Mouse (Mus musculus): Measurements from ENCODE around the gene Armc12. TPM values are rescaled to one million over a fixed set of nuclear protein-coding genes. Genes with fewer than 3 reads are reported as not detected.

Armc12 gene
- total and polyA plus RNA-seq, 3 experiments = 0.15 TPM; not detected in 2

DNA sequence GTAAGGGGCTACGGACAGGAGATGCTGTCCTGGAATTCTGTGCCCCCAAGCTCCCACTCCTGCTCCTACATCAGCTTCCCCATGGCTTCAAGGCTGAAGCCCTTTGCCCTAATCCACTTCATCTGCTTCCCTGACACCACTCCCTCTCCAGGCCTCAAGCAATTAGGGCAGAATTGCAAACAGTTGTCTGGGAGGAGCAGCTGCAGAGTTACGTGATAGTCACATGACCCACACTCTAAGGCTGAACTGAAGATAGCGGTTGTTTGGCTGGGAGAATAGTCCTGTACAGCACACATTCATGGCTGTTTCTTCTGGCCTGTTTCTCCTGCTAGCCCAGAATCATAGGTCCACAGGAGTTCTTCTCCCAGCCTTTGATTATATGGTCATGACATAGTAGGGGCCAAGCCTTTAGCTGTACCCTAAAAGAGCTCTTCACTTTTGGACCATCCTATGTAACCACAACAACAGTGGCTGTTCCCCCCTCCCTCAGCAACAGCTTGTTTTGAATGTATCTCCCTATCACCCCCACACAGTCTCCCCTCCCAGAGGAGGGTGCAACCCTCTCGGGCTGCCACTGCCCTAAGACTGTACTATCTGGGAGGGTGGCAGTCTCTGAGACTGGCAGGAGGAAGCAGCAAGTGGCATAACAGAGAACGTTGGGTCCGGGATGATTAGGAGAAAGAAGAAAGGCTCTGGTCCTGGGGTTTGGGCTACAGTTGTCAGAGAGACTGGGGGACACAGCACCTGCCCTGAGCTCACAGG is 26.2 kb downstream of the Armc12 start (continued):
- TF ChIP-seq SMC3 (IDR thresholded peaks at IDR 0.05; ENCODE audit: low read depth, low read length) (no peak), GATA1 (IDR thresholded peaks at IDR 0.05; ENCODE audit: low read depth, low read length) (no peak), MXI1 (IDR thresholded peaks at IDR 0.05; ENCODE audit: low read depth, low read length) (0 out of 2 replicates have a peak, but pooled peaks have one; percentile 37)

DNA sequence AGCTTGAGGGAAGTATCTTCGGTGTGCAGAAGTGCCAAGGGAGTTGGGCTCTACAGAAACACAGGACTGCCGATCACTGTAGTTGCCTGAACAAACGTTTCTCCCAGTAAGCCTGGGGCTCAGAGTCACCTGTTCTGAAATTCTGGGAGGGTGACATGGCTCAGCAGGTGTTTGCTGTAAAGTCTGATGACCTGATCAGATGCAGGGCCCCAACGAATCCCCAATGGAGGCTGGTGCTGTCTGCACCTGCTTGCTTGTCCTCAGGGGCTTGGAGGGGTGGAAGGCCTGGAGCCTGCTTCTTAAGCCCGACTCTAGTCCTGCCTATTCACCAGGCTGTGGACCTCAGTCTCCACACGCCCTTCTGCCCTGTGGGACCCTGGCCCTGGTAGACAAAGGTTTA is 27.2 kb downstream of the Armc12 start:
- Histone ChIP-seq H3K27me3 (ENCODE audit: control insufficient read depth in 1 of 2, insufficient read depth in 2 of 2, low read length in 2 of 2) (no peaks in the 10 kb centered on the region; a peak in 3 of 4 replicates), H3K27ac (ENCODE audit: control insufficient read depth, low read depth, low read length) (no peak overlapping the region), H3K4me3 (ENCODE audit: control insufficient read depth in 1 of 2, insufficient read depth in 1 of 2, low read depth in 2 of 2, low read length in 2 of 2) (no peak overlapping the region), H3K36me3 (ENCODE audit: control insufficient read depth in 1 of 2, insufficient read depth in 2 of 2, low read length in 2 of 2) (no peaks in the 10 kb centered on the region; a peak in 1 of 4 replicates), H3K9ac (ENCODE audit: control insufficient read depth, low read depth, low read length, poor library complexity, severe bottlenecking) (no peak overlapping the region), H3K9me3 (replicated peaks; ENCODE audit: insufficient read depth, low read length) (no peaks in the 10 kb centered on the region), H3K79me2 (ENCODE audit: control insufficient read depth, insufficient read depth, low read length, poor library complexity) (no peaks in the 10 kb centered on the region), H3K4me1 (ENCODE audit: control insufficient read depth in 1 of 2, insufficient read depth in 2 of 2, low read length in 2 of 2) (peaks cover 0 to 4% of the 10 kb centered on the region in 2 experiments; a peak in 2 of 4 replicates)
- TF ChIP-seq UBTF (IDR thresholded peaks at IDR 0.05; ENCODE audit: borderline replicate concordance, insufficient read depth, low read depth, low read length) (no peak), KAT2A (conservative IDR thresholded peaks at IDR 0.05; ENCODE audit: low read depth, low read length) (no peak), MEF2A (IDR thresholded peaks at IDR 0.05; ENCODE audit: extremely low read depth, insufficient replicate concordance, low read depth, low read length, poor library complexity, severe bottlenecking) (no peak), USF1 (IDR thresholded peaks at IDR 0.05; ENCODE audit: low read depth, low read length) (no peak), E2F4 (IDR thresholded peaks at IDR 0.05; ENCODE audit: borderline replicate concordance, low read depth, low read length) (no peak), ZMIZ1 (IDR thresholded peaks at IDR 0.05; ENCODE audit: low read depth, low read length) (no peak), POLR2A (IDR thresholded peaks at IDR 0.05; ENCODE audit: control insufficient read depth in 1 of 2, insufficient read depth in 1 of 2, low read depth in 1 of 2, low read length in 2 of 2, poor library complexity in 1 of 2) (no peak), MXI1 (IDR thresholded peaks at IDR 0.05; ENCODE audit: low read depth, low read length) (no peak), RAD21 (IDR thresholded peaks at IDR 0.05; ENCODE audit: low read depth, low read length) (no peak), NRF1 (IDR thresholded peaks at IDR 0.05; ENCODE audit: insufficient read depth, low read depth, low read length, poor library complexity, severe bottlenecking) (no peak), TBP (IDR thresholded peaks at IDR 0.05; ENCODE audit: low read depth, low read length) (no peak)
- DNase-seq (ENCODE audit: low read depth, low spot score) = no peak

DNA sequence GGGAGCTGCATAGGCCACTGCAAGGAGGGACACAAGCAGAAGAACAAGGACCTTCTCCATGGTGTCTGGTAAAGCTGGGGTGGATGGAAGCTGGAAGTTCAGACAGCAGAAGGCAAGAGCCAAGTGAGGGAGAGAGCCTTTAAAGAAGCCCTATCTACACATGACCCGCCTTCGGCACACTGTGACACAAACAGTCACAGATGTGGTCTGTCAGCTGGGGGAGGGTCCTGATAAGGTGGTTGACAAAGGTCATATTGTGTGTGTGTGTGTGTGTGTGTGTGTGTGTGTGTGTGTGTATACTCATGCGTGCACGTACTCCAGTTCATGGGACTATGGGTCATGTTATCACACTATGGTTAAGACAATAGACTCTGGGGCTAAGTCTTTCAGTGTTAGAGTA is 30.0 kb downstream of the Armc12 start, which contains the start of gene Clps:
Gene Clps (minus strand): TSS at position 169 of the 400 bp plus-strand sequence.
- no peaks in the 10 kb centered on the region for H3K36me3 ChIP-seq (ENCODE audit: control insufficient read depth in 1 of 2, insufficient read depth in 2 of 2, low read length in 2 of 2)
- no peak for DNase-seq (ENCODE audit: low read depth, low spot score)
- peaks cover 0 to 4% of the 10 kb centered on the region in 2 experiments for H3K27me3 ChIP-seq (ENCODE audit: control insufficient read depth in 1 of 2, insufficient read depth in 2 of 2, low read length in 2 of 2)
- no peak within 1 kb of the TSS for H3K9ac ChIP-seq (ENCODE audit: control insufficient read depth, low read depth, low read length, poor library complexity, severe bottlenecking)
- H3K27ac ChIP-seq (ENCODE audit: control insufficient read depth, low read depth, low read length) = no peak within 1 kb of the TSS
- no peaks in the 10 kb centered on the region for H3K9me3 ChIP-seq (replicated peaks; ENCODE audit: insufficient read depth, low read length)
- H3K4me1 ChIP-seq (ENCODE audit: control insufficient read depth in 1 of 2, insufficient read depth in 2 of 2, low read length in 2 of 2) = peaks cover 0 to 4% of the 10 kb centered on the region in 2 experiments; a peak in 2 of 4 replicates
- H3K4me3 ChIP-seq (ENCODE audit: control insufficient read depth in 1 of 2, insufficient read depth in 1 of 2, low read depth in 2 of 2, low read length in 2 of 2) = no peak within 1 kb of the TSS
- TF ChIP-seq GABPA (IDR thresholded peaks at IDR 0.05; ENCODE audit: low read depth, low read length) (no peak), NRF1 (IDR thresholded peaks at IDR 0.05; ENCODE audit: insufficient read depth, low read depth, low read length, poor library complexity, severe bottlenecking) (no peak), MYC (IDR thresholded peaks at IDR 0.05; ENCODE audit: low read depth, low read length) (no peak), RCOR1 (IDR thresholded peaks at IDR 0.05; ENCODE audit: low read depth, low read length) (no peak), MAX (IDR thresholded peaks at IDR 0.05; ENCODE audit: low read length) (no peak), USF2 (IDR thresholded peaks at IDR 0.05; ENCODE audit: borderline replicate concordance in 1 of 2, insufficient read depth in 1 of 2, low read depth in 1 of 2, low read length in 2 of 2) (no peak), SIN3A (IDR thresholded peaks at IDR 0.05; ENCODE audit: low read length) (no peak), SMC3 (IDR thresholded peaks at IDR 0.05; ENCODE audit: low read depth, low read length) (no peak), CHD2 (IDR thresholded peaks at IDR 0.05; ENCODE audit: low read length) (no peak), ZKSCAN1 (IDR thresholded peaks at IDR 0.05; ENCODE audit: low read depth, low read length) (no peak), ZMIZ1 (IDR thresholded peaks at IDR 0.05; ENCODE audit: low read depth, low read length) (no peak), BHLHE40 (IDR thresholded peaks at IDR 0.05; ENCODE audit: borderline replicate concordance, low read depth, low read length) (no peak), E2F4 (IDR thresholded peaks at IDR 0.05; ENCODE audit: borderline replicate concordance, low read depth, low read length) (no peak), GATA1 (IDR thresholded peaks at IDR 0.05; ENCODE audit: low read depth, low read length) (no peak), CHD1 (IDR thresholded peaks at IDR 0.05; ENCODE audit: low read depth, low read length) (no peak)
- H3K79me2 ChIP-seq (ENCODE audit: control insufficient read depth, insufficient read depth, low read length, poor library complexity) = no peaks in the 10 kb centered on the region
